Mouse (Mus musculus) C2C12 (cell line): Measurements from ENCODE around the gene Fam186b.

Experiments
- CEBPB ChIP-seq: IDR thresholded peaks from one replicate; pipeline ENCODE4 v1.6.1; 2011; ENCODE audit warnings: low read depth, mild to moderate bottlenecking, control low read depth, moderate library complexity
- CTCF ChIP-seq: IDR thresholded peaks from one replicate; pipeline ENCODE4 v1.5.1; 2011; ENCODE audit not compliant: control insufficient read depth, insufficient read depth, insufficient read length
- MAX ChIP-seq: IDR thresholded peaks from one replicate; pipeline ENCODE4 v1.6.1; 2011; ENCODE audit warnings: mild to moderate bottlenecking, control low read depth
- MYOD1 ChIP-seq: IDR thresholded peaks from one replicate; pipeline ENCODE4 v1.6.1; 2011; ENCODE audit warnings: low read depth; ENCODE audit not compliant: control insufficient read depth, insufficient read length
- MYOG ChIP-seq: IDR thresholded peaks from one replicate; pipeline ENCODE4 v1.6.1; 2011; ENCODE audit not compliant: control insufficient read depth, insufficient read length; ENCODE audit errors: extremely low read depth
- USF1 ChIP-seq: IDR thresholded peaks from one replicate; pipeline ENCODE4 v1.6.1; 2011; ENCODE audit warnings: low read depth, mild to moderate bottlenecking, control low read depth, moderate library complexity

DNA sequence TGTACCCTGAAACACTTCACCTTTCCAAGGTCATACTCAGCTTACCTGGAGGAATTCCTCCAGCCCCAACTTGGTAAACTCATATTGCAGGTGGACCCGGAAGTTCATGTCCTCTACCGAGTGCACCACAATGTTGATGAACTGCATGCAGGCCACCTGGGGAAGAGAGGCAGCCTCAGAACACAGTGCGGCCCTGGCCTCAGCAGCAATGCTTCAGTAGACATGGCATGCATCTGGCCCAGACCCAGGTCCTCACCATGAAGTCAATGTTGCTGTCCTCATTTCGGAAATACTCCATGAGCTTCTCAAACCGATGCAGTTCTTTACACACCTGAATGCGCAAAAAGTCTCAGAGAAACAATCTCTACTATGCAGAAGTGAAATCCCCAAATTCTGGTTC lies 29.9 kb upstream of the Fam186b start:
- no peak for TF ChIP-seq CTCF
- TF ChIP-seq CEBPB = no peak
- no peak for TF ChIP-seq MAX
- no peak for TF ChIP-seq USF1
- no peak for TF ChIP-seq MYOG
- TF ChIP-seq MYOD1 = no peak
